15 mouse cellular contexts compared by ENCODE assay signal in genomic region chr17:6073405-6073804, GRCm38 (mm10).
"Had no signal": no experiment of that assay in that cellular context is flagged by ENCODE, and none has a peak within 500 bp of the region (broad histone marks: within the 10 kb centered on the region; RNA-seq: fewer than 3 reads in every experiment).

No protein-coding gene starts in this region.

- H3K9me3 ChIP-seq: limb, embryonic 13.5 days; midbrain, embryonic 12.5 days; neural tube, embryonic 13.5 days had no signal

- H3K9ac ChIP-seq: limb, embryonic 13.5 days; liver, embryonic 14.5 days; midbrain, embryonic 12.5 days; neural tube, embryonic 13.5 days had no signal

- H3K27ac ChIP-seq: layer of hippocampus, adult 2 months; limb, embryonic 13.5 days; liver, embryonic 14.5 days; midbrain, embryonic 12.5 days; neural tube, embryonic 13.5 days had no signal

- H3K4me2 ChIP-seq: limb, embryonic 13.5 days; midbrain, embryonic 12.5 days; neural tube, embryonic 13.5 days had no signal

- ATAC-seq: midbrain, embryonic 16.5 days had no signal

- DNase-seq: kidney, adult 11 months; kidney, postnatal 25 days; left cerebral cortex, postnatal 4 days; lung, adult 18-20 months; retina, postnatal 1 day; right cerebral cortex, postnatal 4 days; spleen, adult 18-20 months; thymus, adult 2 months; thymus, postnatal 36 days had no signal

- H3K27me3 ChIP-seq: limb, embryonic 13.5 days; midbrain, embryonic 12.5 days; neural tube, embryonic 13.5 days had no signal

- H3K4me1 ChIP-seq: limb, embryonic 13.5 days; midbrain, embryonic 12.5 days had no signal

- H3K4me3 ChIP-seq: layer of hippocampus, adult 2 months; limb, embryonic 13.5 days; midbrain, embryonic 12.5 days; neural tube, embryonic 13.5 days had no signal
